Mouse (Mus musculus) lung, embryonic 16.5 days (tissue): ENCODE measurements around the gene Myh14. TPM values are rescaled to one million over a fixed set of nuclear protein-coding genes. Genes with fewer than 3 reads are reported as not detected.
"Not testable (repeated sequence)": the region's sequence is repeated elsewhere in the genome, so short reads cannot be mapped to it uniquely, and the experiment has no call there.

Experiments
- ATAC-seq: fragments of 200-750 bp; cut with Nextera tagmentation; 2 replicates; pipeline ENCODE4 v1.8.0; 2017; ENCODE audit warnings: low read depth, mild to moderate bottlenecking, moderate library complexity
- H3K27ac ChIP-seq: fragments of 300-500 bp; sonication (generic); 2 replicates; pipeline ENCODE4 v1.5.1; 2014; ENCODE audit warnings: mild to moderate bottlenecking, control low read depth, low read length
- H3K27me3 ChIP-seq: fragments of 300-500 bp; sonication (generic); 2 replicates; pipeline ENCODE4 v1.6.1; 2014; ENCODE audit warnings: low read depth, low read length, mixed read lengths; ENCODE audit not compliant: control insufficient read depth, insufficient read depth
- H3K36me3 ChIP-seq: fragments of 300-500 bp; sonication (generic); 2 replicates; pipeline ENCODE4 v1.6.1; 2014; ENCODE audit warnings: low read length; ENCODE audit not compliant: control insufficient read depth, insufficient read depth
- H3K4me1 ChIP-seq: fragments of 300-500 bp; sonication (generic); replicated peaks from 2 replicates; pipeline ENCODE4 v1.6.1; 2014; ENCODE audit warnings: low read length, mixed read lengths; ENCODE audit not compliant: control insufficient read depth, insufficient read depth
- H3K4me2 ChIP-seq: fragments of 300-500 bp; sonication (generic); 2 replicates; pipeline ENCODE4 v1.6.1; 2014; ENCODE audit warnings: low read depth, low read length, control low read depth
- H3K4me3 ChIP-seq: fragments of 300-500 bp; sonication (generic); 2 replicates; pipeline ENCODE4 v1.5.1; 2014; ENCODE audit warnings: mild to moderate bottlenecking, low read length, control low read depth
- H3K9ac ChIP-seq: fragments of 300-500 bp; sonication (generic); 2 replicates; pipeline ENCODE4 v1.6.1; 2014; ENCODE audit warnings: low read length, control low read depth
- H3K9me3 ChIP-seq: fragments of 300-500 bp; sonication (generic); 2 replicates; pipeline ENCODE4 v1.6.1; 2016; ENCODE audit warnings: low read length; ENCODE audit not compliant: control insufficient read depth
- WGBS: fragments of 180-500 bp; shearing (Covaris S2); extraction: QIAGEN DNeasy Blood & Tissue Kit; methylation state at CpG from one replicate; pipeline ENCODE4 v1.1.7; 2014; 5-methylcytosine and 5-hydroxymethylcytosine counted together
- polyA plus RNA-seq: library from polyadenylated mRNA; unstranded; fragments of >200 nt; fragmentation: Nextera tagmentation; extraction: Ambion mirVana; gene quantifications from 2 replicates; pipeline ENCODE4 v1.2.1, GENCODE M21; 2015

Gene Myh14
- polyA plus RNA-seq, result 38.8 and 39.4 TPM in 2 replicates

- Histone ChIP-seq H3K4me2 (peak within 1 kb of the TSS; percentile 56), H3K4me1 (peaks cover 5% of the 10 kb centered on the region; the same call in 1 of the 2 replicates), H3K27me3 (peaks cover 7% of the 10 kb centered on the region), H3K9me3 (peaks cover 7% of the 10 kb centered on the region), H3K9ac (peak within 1 kb of the TSS; percentile 50), H3K27ac (peak within 1 kb of the TSS; percentile 93), H3K36me3 (no peaks in the 10 kb centered on the region), H3K4me3 (peak within 1 kb of the TSS; percentile 47)
- under 1% methylated on average over 23 of the region's 23 CpGs for WGBS
- peak; percentile 89 for ATAC-seq
Measured at GRCm38 (mm10) chr7:44670803-44671202, at the start of gene Myh14. Gene Myh14 (minus strand): TSS chr7:44670843.

GRCm38 (mm10) chr7:44709881-44710280, 39.2 kb upstream of the Myh14 start:
- no peak for ATAC-seq
- Histone ChIP-seq H3K4me1 (no peaks in the 10 kb centered on the region), H3K36me3 (no peaks in the 10 kb centered on the region), H3K9ac (no peak overlapping the region), H3K9me3 (no peaks in the 10 kb centered on the region; the same call in 1 of the 2 replicates), H3K4me2 (no peak overlapping the region), H3K27ac (no peak overlapping the region), H3K27me3 (no peaks in the 10 kb centered on the region), H3K4me3 (no peak overlapping the region)
- WGBS, result 73% methylated on average over 5 of the region's 5 CpGs

DNA sequence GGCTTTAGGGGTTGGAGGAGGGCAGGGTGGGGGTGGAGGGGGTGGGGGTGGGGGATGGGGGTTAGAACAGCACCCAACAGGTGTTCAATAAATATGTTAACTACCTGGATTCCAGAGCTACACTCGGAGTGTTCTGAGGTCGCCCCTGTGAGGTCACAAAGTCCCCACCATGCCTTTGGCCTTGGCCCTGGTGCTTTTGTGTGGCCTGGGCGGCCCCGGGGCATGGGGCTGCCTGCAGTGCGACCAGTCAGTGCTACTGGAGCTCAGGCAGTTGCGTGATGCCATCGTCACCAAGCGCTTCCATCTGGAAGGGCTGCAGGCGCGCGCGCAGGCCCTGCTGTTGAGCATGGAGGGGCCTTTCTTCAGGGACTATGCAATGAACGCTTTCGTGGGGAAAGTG, 37.9 kb upstream of the Myh14 start, which contains the start of gene Izumo2:
Gene Izumo2 (plus strand): TSS at position 169 of the 400 bp plus-strand sequence.
- no peaks in the 10 kb centered on the region for H3K4me1 ChIP-seq
- no peak within 1 kb of the TSS for H3K27ac ChIP-seq
- no peak within 1 kb of the TSS for H3K4me2 ChIP-seq
- ATAC-seq, result no peak
- 74% methylated on average over 14 of the region's 14 CpGs for WGBS
- no peaks in the 10 kb centered on the region; the same call in 1 of the 2 replicates for H3K9me3 ChIP-seq
- H3K9ac ChIP-seq, result no peak within 1 kb of the TSS
- no peak within 1 kb of the TSS for H3K4me3 ChIP-seq
- H3K36me3 ChIP-seq, result no peaks in the 10 kb centered on the region
- no peaks in the 10 kb centered on the region for H3K27me3 ChIP-seq

- WGBS, result 85% methylated on average over 5 of the region's 6 CpGs
- ATAC-seq, H3K4me2 ChIP-seq: not testable (repeated sequence)
Measured at GRCm38 (mm10) chr7:44708093-44708492, 37.5 kb upstream of the Myh14 start.

GRCm38 (mm10) chr7:44707169-44707675, 36.6 kb upstream of the Myh14 start:
- no peak for ATAC-seq
- Histone ChIP-seq H3K9me3 (no peaks in the 10 kb centered on the region; the same call in 1 of the 2 replicates), H3K4me2 (no peak overlapping the region), H3K9ac (no peak overlapping the region), H3K36me3 (no peaks in the 10 kb centered on the region), H3K27ac (no peak overlapping the region), H3K4me1 (no peaks in the 10 kb centered on the region), H3K4me3 (no peak overlapping the region), H3K27me3 (no peaks in the 10 kb centered on the region)
- WGBS, result 83% methylated on average over 5 of the region's 5 CpGs

More at GRCm38 (mm10) chr7:44708093-44708492, 37.5 kb upstream of the Myh14 start:
- not testable (repeated sequence) for H3K9me3 ChIP-seq, H3K4me3 ChIP-seq, H3K9ac ChIP-seq, H3K36me3 ChIP-seq, H3K4me1 ChIP-seq, H3K27ac ChIP-seq, H3K27me3 ChIP-seq

DNA sequence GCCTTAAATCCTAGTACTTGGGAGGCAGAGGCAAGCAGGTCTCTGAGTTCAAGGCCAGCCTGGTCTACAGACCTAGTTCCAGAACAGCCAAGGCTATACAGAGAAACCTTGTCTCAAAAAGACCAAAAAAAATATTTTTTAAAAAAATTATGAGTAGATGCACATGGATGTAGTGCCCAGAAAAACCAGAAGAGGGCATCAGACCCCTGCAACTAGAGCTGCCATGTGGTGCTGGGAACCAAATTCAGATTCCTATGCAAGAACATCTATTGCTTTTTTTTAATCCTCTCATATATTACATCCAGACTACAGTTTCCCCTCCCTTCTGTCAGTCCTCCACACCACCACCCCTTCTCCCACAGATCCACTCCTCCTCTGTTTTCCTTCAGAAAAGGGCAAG, 35.7 kb upstream of the Myh14 start:
- Histone ChIP-seq H3K27me3 (no peaks in the 10 kb centered on the region), H3K27ac (no peak overlapping the region), H3K9me3 (no peaks in the 10 kb centered on the region; the same call in 1 of the 2 replicates), H3K4me2 (no peak overlapping the region), H3K9ac (no peak overlapping the region), H3K4me1 (peaks cover 2% of the 10 kb centered on the region; the same call in 1 of the 2 replicates), H3K4me3 (no peak overlapping the region), H3K36me3 (no peaks in the 10 kb centered on the region)
- no peak for ATAC-seq

GRCm38 (mm10) chr7:44705086-44705485, 34.4 kb upstream of the Myh14 start:
- Histone ChIP-seq H3K27ac (no peak overlapping the region), H3K27me3 (no peaks in the 10 kb centered on the region), H3K4me2 (no peak overlapping the region), H3K36me3 (no peaks in the 10 kb centered on the region), H3K9ac (no peak overlapping the region), H3K9me3 (no peaks in the 10 kb centered on the region; the same call in 1 of the 2 replicates), H3K4me1 (peaks cover 2% of the 10 kb centered on the region; the same call in 1 of the 2 replicates), H3K4me3 (no peak overlapping the region)
- 90% methylated on average over 4 of the region's 4 CpGs for WGBS
- ATAC-seq, result no peak

GRCm38 (mm10) chr7:44704363-44704762, 33.7 kb upstream of the Myh14 start:
- no peak for ATAC-seq
- no peaks in the 10 kb centered on the region for H3K27me3 ChIP-seq
- H3K4me1 ChIP-seq, result peaks cover 2% of the 10 kb centered on the region; the same call in 1 of the 2 replicates
- H3K36me3 ChIP-seq, result no peaks in the 10 kb centered on the region
- H3K4me3 ChIP-seq, result no peak overlapping the region
- WGBS, result 56% methylated on average over 3 of the region's 3 CpGs
- no peak overlapping the region for H3K4me2 ChIP-seq
- no peaks in the 10 kb centered on the region for H3K9me3 ChIP-seq
- H3K27ac ChIP-seq, result no peak overlapping the region
- H3K9ac ChIP-seq, result no peak overlapping the region

- no peaks in the 10 kb centered on the region for H3K36me3 ChIP-seq
- H3K4me1 ChIP-seq, result peaks cover 2% of the 10 kb centered on the region; the same call in 1 of the 2 replicates
- H3K27ac ChIP-seq, result no peak overlapping the region
- H3K4me3 ChIP-seq, result no peak overlapping the region
- H3K9ac ChIP-seq, result no peak overlapping the region
- WGBS, result 71% methylated on average over 8 of the region's 8 CpGs
- no peak for ATAC-seq
- no peak overlapping the region for H3K4me2 ChIP-seq
- H3K27me3 ChIP-seq, result no peaks in the 10 kb centered on the region
- H3K9me3 ChIP-seq, result no peaks in the 10 kb centered on the region
Measured at GRCm38 (mm10) chr7:44702985-44703384, 32.3 kb upstream of the Myh14 start.
